Mouse (Mus musculus): Measurements from ENCODE around the gene Mkrn1. TPM values are rescaled to one million over a fixed set of nuclear protein-coding genes. Genes with fewer than 3 reads are reported as not detected.
"Not testable (repeated sequence)": the region's sequence is repeated elsewhere in the genome, so short reads cannot be mapped to it uniquely, and the experiment has no call there.

Gene Mkrn1
- polyA plus RNA-seq, 1 experiment from 2014 or later: 65.2 TPM

GRCm38 (mm10) chr6:39395471-39395870, 24.8 kb downstream of the Mkrn1 start:
- Histone ChIP-seq H3K36me3 (replicated peaks) (peaks cover 41% of the 10 kb centered on the region), H3K9me3 (no peaks in the 10 kb centered on the region), H3K27ac (no peak overlapping the region), H3K4me3 (no peak overlapping the region), H3K4me1 (no peaks in the 10 kb centered on the region), H3K27me3 (ENCODE audit: poor library complexity, severe bottlenecking) (no peaks in the 10 kb centered on the region)
- DNase-seq (ENCODE audit: extremely low spot score, low spot score): no peak
- WGBS: 89% methylated on average over 4 of the region's 4 CpGs

DNA sequence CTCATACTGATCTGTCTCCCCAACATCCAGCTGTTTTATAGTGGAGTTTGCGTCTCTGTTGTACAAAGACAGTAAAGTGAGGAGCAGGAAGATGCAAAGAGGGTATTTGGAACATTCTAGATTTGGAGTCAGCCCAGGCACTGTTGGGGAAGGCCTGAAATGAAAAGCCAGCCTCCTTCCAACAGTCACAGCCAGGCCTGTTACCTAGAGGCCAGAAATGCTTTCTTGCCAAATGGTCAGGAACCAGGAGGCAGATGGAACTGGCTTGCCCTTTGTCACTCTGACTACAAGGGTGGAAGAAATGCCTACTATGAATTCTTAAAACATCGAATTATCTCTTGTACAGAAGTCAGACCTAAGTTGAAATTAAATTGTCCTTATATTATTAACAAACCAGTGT, 30.3 kb downstream of the Mkrn1 start:
- Histone ChIP-seq H3K4me3 (no peak overlapping the region), H3K27ac (no peak overlapping the region), H3K27me3 (ENCODE audit: poor library complexity, severe bottlenecking) (no peaks in the 10 kb centered on the region), H3K9me3 (no peaks in the 10 kb centered on the region), H3K36me3 (replicated peaks) (0 out of 2 replicates have a peak, but pooled peaks cover 3% of the 10 kb centered on the region), H3K4me1 (no peaks in the 10 kb centered on the region)
- no peak for DNase-seq (ENCODE audit: extremely low spot score, low spot score)
- 95% methylated on average over 2 of the region's 2 CpGs for WGBS

DNA sequence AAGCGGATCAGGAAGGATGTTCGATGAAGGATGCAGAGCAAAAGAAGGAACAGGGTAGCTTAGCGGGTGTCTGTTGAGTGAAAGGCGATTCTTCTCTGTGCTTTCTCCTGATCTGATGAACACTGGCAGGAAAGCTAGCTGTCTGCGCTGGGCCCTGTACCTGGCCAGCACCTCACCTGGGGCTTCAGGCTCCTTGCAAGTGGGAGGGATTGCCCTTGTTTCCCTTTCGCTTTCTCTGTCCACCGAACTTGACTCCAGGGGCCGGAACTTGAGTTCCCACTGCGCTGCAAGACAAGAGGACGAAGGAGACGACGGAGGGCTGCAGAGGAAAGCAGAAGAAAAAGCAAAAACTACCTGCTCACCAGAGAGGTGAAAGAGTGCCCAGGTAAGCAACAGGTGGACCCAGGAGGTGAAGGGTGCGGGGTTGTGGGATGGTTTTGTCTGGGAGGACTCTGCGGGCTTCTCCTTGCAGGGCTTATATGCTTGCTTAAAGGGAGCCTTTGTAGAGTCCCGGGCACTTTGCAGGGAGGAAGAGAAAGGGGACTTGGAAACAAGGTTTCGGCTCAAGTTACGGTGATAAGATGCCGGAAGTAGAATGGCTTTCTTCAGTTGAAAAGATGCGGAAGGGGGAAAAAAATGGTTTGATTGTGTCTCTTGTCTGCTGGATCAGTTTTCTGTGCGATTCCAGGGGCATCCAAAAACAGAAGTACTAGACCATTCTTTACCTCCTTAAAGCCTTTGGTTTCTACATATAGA, 39.0 kb downstream of the Mkrn1 start, which contains the start of gene Rab19:
Gene Rab19 (plus strand): TSS at position 51 of the 756 bp plus-strand sequence.
- 6% methylated on average over 20 of the region's 20 CpGs for WGBS
- H3K36me3 ChIP-seq (replicated peaks): no peaks in the 10 kb centered on the region
- peaks cover 38% of the 10 kb centered on the region for H3K27me3 ChIP-seq (ENCODE audit: poor library complexity, severe bottlenecking)
- H3K4me1 ChIP-seq: peaks cover 29% of the 10 kb centered on the region
- peak; percentile 19 for DNase-seq (ENCODE audit: extremely low spot score, low spot score)
- H3K4me3 ChIP-seq: peak within 1 kb of the TSS; percentile 47
- H3K27ac ChIP-seq: peak within 1 kb of the TSS; percentile 67
- no peaks in the 10 kb centered on the region for H3K9me3 ChIP-seq

DNA sequence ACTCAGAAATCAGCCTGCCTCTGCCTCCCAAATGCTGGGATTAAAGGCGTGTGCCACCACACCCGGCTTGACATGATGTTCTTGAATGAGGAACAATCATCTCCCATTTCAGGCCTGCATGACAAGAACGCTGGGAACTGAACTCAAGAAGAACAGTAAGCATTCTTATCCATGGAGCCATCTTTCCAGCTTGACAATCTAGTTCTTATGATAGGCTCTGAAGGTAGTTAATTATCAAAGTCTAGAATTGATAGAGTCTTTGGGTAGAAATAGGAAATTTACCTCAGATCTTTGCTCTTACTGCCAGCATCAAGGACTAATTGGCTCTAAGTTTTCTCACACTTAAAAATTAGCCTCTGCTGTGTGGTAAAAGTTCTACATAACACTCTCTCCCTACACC, 40.0 kb downstream of the Mkrn1 start:
- no peaks in the 10 kb centered on the region for H3K36me3 ChIP-seq (replicated peaks)
- peaks cover 38% of the 10 kb centered on the region for H3K27me3 ChIP-seq (ENCODE audit: poor library complexity, severe bottlenecking)
- no peak for DNase-seq (ENCODE audit: extremely low spot score, low spot score)
- H3K9me3 ChIP-seq: no peaks in the 10 kb centered on the region
- no peak overlapping the region for H3K27ac ChIP-seq
- WGBS: 84% methylated on average over 3 of the region's 3 CpGs
- H3K4me3 ChIP-seq: no peak overlapping the region
- peaks cover 37% of the 10 kb centered on the region for H3K4me1 ChIP-seq

GRCm38 (mm10) chr6:39379749-39380148, 40.5 kb downstream of the Mkrn1 start:
- WGBS: 84% methylated on average over 8 of the region's 8 CpGs
- Histone ChIP-seq H3K4me1 (peaks cover 37% of the 10 kb centered on the region), H3K27ac (no peak overlapping the region), H3K36me3 (replicated peaks) (peaks cover 3% of the 10 kb centered on the region), H3K9me3 (no peaks in the 10 kb centered on the region), H3K27me3 (ENCODE audit: poor library complexity, severe bottlenecking) (peaks cover 38% of the 10 kb centered on the region), H3K4me3 (no peak overlapping the region)
- no peak for DNase-seq (ENCODE audit: extremely low spot score, low spot score)

GRCm38 (mm10) chr6:39379224-39379623, 41.0 kb downstream of the Mkrn1 start:
- Histone ChIP-seq H3K9me3 (no peaks in the 10 kb centered on the region), H3K4me3 (no peak overlapping the region), H3K27ac (no peak overlapping the region), H3K4me1 (peaks cover 37% of the 10 kb centered on the region), H3K36me3 (replicated peaks) (peaks cover 9% of the 10 kb centered on the region), H3K27me3 (ENCODE audit: poor library complexity, severe bottlenecking) (peaks cover 38% of the 10 kb centered on the region)
- no peak for DNase-seq (ENCODE audit: extremely low spot score, low spot score)
- WGBS: 71% methylated on average over 4 of the region's 4 CpGs

DNA sequence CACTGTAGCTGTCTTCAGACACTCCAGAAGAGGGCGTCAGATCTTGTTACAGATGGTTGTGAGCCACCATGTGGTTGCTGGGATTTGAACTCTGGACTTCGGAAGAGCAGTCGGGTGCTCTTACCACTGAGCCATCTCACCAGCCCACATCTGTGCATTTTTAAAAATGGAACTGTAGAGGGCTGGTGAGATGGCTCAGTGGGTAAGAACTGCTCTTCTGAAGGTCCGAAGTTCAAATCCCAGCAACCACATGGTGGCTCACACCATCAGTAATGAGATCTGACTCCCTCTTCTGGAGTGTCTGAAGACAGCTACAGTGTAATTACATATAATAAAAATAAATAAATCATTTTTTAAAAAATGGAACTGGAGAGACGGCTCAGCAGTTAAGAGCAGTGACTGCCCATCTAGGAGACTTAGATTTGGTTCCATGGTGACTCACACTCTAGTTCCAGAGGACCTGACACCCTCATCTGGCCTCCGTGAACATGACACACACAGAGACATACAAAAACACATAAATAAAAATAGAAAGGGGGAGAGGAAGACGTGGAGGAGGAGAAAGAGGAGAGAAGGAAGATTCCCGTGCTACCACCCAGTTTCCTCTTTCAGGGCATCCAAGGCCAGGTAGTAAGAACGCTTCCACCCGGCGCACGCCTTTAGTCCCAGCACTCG, 42.0 kb downstream of the Mkrn1 start:
- Histone ChIP-seq H3K36me3 (replicated peaks) (peaks cover 16% of the 10 kb centered on the region), H3K4me1 (peaks cover 37% of the 10 kb centered on the region)
- not testable (repeated sequence) for H3K4me3 ChIP-seq

DNA sequence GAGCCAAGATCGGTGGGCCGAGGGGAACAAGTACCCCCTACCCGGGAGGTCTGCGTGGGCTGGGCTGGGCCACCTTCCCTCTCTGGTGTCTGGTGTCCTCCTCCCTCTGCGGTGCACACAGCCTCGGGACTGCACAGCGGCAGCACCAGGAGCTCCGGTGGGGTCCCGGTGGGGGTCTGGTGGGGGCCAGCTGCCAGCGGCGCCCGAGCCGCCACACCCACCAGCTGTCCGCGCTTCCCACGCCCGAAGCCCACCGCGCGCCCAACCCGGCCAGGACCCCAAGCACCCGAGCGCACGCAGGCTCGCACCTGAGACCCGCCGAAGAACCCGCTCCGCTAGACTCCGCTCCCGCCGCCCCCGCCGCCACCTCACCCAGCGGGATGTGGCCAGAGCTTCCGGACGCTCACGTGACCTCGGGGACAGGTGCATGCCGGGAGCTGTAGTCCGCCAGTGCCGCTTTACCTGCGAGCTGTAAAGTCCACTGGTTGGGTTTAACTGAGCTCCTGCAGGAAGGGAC, 42.9 kb downstream of the Mkrn1 start, which contains the start of gene Slc37a3:
Gene Slc37a3 (minus strand): TSS at position 365 of the 517 bp plus-strand sequence.
- WGBS: under 1% methylated on average over 43 of the region's 43 CpGs

More for the DNA sequence above, 42.0 kb downstream of the Mkrn1 start:
- peaks cover 38% of the 10 kb centered on the region for H3K27me3 ChIP-seq (ENCODE audit: poor library complexity, severe bottlenecking)
- WGBS: 85% methylated on average over 13 of the region's 13 CpGs
- not testable (repeated sequence) for H3K9me3 ChIP-seq; H3K27ac ChIP-seq; DNase-seq (ENCODE audit: extremely low spot score, low spot score)

DNA sequence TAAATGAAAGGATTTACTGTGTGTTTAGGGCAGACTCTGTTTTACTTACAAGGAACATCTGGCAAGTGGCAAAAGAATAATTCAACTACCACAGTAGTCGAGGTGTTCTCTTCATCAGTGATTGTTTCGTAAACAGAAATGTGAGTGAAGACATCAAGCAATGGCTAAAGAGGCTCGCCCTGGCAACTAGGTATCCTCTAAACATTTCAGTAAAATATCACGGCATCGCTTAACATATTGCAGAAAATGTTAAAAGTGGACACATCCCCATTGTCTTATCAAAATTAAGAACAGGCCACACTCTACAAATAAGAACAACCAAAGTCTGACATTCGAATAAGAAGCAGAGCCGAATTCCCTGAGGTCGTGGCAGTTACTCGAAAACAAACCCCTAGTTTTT, 43.5 kb downstream of the Mkrn1 start:
- Histone ChIP-seq H3K27me3 (ENCODE audit: poor library complexity, severe bottlenecking) (peaks cover 33% of the 10 kb centered on the region), H3K9me3 (no peaks in the 10 kb centered on the region; the same call in 1 of the 2 replicates), H3K36me3 (replicated peaks) (peaks cover 16% of the 10 kb centered on the region), H3K27ac (peak overlapping the region; percentile 93), H3K4me1 (peaks cover 33% of the 10 kb centered on the region), H3K4me3 (peak overlapping the region; percentile 99)
- DNase-seq (ENCODE audit: extremely low spot score, low spot score): no peak
- whole genome bisulfite sequencing: 31% methylated on average over 9 of the region's 9 CpGs

More for the DNA sequence above, 42.9 kb downstream of the Mkrn1 start, which contains the start of gene Slc37a3:
- peak; percentile 87 for DNase-seq (ENCODE audit: extremely low spot score, low spot score)
- Histone ChIP-seq H3K27me3 (ENCODE audit: poor library complexity, severe bottlenecking) (peaks cover 38% of the 10 kb centered on the region), H3K4me1 (peaks cover 37% of the 10 kb centered on the region), H3K27ac (peak within 1 kb of the TSS; percentile 93), H3K9me3 (no peaks in the 10 kb centered on the region; the same call in 1 of the 2 replicates), H3K36me3 (replicated peaks) (peaks cover 16% of the 10 kb centered on the region), H3K4me3 (peak within 1 kb of the TSS; percentile 99)

- no peaks in the 10 kb centered on the region; the same call in 1 of the 2 replicates for H3K9me3 ChIP-seq
- peaks cover 24% of the 10 kb centered on the region for H3K4me1 ChIP-seq
- 85% methylated on average over 4 of the region's 4 CpGs for WGBS
- no peak overlapping the region for H3K4me3 ChIP-seq
- H3K36me3 ChIP-seq (replicated peaks): peaks cover 22% of the 10 kb centered on the region
- 0 out of 2 replicates have a peak, but pooled peaks cover under 1% of the 10 kb centered on the region for H3K27me3 ChIP-seq (ENCODE audit: poor library complexity, severe bottlenecking)
- no peak overlapping the region for H3K27ac ChIP-seq
- no peak for DNase-seq (ENCODE audit: extremely low spot score, low spot score)
Measured at GRCm38 (mm10) chr6:39373301-39373955, 46.8 kb downstream of the Mkrn1 start.

DNA sequence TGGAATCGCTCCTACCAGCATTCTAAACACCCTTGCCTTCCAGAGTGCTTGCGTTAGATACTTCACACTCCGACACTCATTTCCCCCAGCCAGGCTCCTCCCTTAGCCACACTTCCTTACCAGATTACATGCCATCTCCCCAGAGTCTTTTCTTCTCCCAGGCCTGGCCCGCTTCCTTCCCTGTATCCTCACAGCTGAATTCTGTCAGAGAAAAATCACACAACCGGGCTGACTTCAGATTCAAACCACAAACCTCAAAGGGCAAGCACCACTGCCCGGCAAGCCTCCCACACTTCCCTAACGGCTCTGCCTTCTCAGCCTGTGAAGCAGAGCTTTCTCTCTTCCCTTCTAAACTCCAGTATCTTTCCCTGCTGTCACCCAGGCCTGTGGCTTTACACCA, 47.5 kb downstream of the Mkrn1 start:
- Histone ChIP-seq H3K9me3 (no peaks in the 10 kb centered on the region; the same call in 1 of the 2 replicates), H3K27ac (no peak overlapping the region), H3K36me3 (replicated peaks) (peaks cover 26% of the 10 kb centered on the region), H3K27me3 (ENCODE audit: poor library complexity, severe bottlenecking) (no peaks in the 10 kb centered on the region), H3K4me3 (no peak overlapping the region), H3K4me1 (peaks cover 23% of the 10 kb centered on the region)
- DNase-seq (ENCODE audit: extremely low spot score, low spot score): no peak
- 74% methylated on average over 7 of the region's 7 CpGs for WGBS

GRCm38 (mm10) chr6:39372042-39372441, 48.2 kb downstream of the Mkrn1 start:
- no peaks in the 10 kb centered on the region for H3K27me3 ChIP-seq (ENCODE audit: poor library complexity, severe bottlenecking)
- no peak for DNase-seq (ENCODE audit: extremely low spot score, low spot score)
- no peaks in the 10 kb centered on the region; the same call in 1 of the 2 replicates for H3K9me3 ChIP-seq
- H3K27ac ChIP-seq: no peak overlapping the region
- peaks cover 33% of the 10 kb centered on the region for H3K36me3 ChIP-seq (replicated peaks)
- no peak overlapping the region for H3K4me3 ChIP-seq
- H3K4me1 ChIP-seq: peaks cover 16% of the 10 kb centered on the region

All from forebrain, embryonic 10.5 days (tissue).